Comparison of ENCODE assay signal across 9 mouse cellular contexts in the genomic region with DNA sequence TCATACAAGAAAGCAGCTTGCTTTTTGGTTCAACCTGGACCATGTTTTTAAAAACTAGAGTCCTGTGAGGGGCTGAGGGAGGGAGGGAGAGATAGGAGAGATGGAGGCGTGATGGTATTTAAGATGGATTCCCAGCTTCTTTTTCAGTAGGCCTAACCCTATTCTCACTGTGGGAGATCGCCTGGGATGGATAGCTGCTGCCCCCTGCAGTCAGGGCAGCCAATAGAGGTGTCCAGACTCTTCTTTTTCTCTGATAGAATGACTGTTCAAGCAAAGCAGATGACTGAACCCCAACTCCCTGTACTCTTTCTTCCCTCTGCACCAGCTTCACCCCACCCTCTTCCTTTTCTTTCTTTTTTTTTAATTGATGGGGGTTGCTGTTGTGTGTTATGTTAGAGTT. TPM values are rescaled to one million over a fixed set of nuclear protein-coding genes. Genes with fewer than 3 reads are reported as not detected.
DNase-seq lines count a peak whose midpoint lies in the region; ATAC-seq and TF ChIP-seq lines count a peak whose summit lies in the region.
"Had no signal": no experiment of that assay in that cellular context is flagged by ENCODE, and none has a peak within 500 bp of the region (broad histone marks: within the 10 kb centered on the region; RNA-seq: fewer than 3 reads in every experiment).

No protein-coding gene starts in this region.

- no peak overlapping the region for H3K9ac ChIP-seq in intestine, postnatal 0 days (ENCODE audit: low read depth, low read length)
- no peak overlapping the region for H3K9ac ChIP-seq in intestine, embryonic 15.5 days

- peak; percentile 55 for TF ChIP-seq CTCF in intestine, postnatal 0 days (IDR thresholded peaks at IDR 0.05; ENCODE audit: low read depth)

- H3K9me3 ChIP-seq in intestine, postnatal 0 days (ENCODE audit: control insufficient read depth), result no peaks in the 10 kb centered on the region
- no peaks in the 10 kb centered on the region for H3K9me3 ChIP-seq in intestine, embryonic 15.5 days

- 0 out of 2 replicates have a peak, but pooled peaks cover 3% of the 10 kb centered on the region for H3K27me3 ChIP-seq in intestine, postnatal 0 days (replicated peaks; ENCODE audit: control insufficient read depth, insufficient read depth, low read length)
- H3K27me3 ChIP-seq in intestine, embryonic 15.5 days (replicated peaks), result peaks cover 14% of the 10 kb centered on the region

- H3K27ac ChIP-seq in intestine, postnatal 0 days (ENCODE audit: low read depth, low read length), result no peak overlapping the region
- H3K27ac ChIP-seq in intestine, embryonic 15.5 days, result no peak overlapping the region

- H3K36me3 ChIP-seq in intestine, postnatal 0 days (ENCODE audit: control insufficient read depth, insufficient read depth), result no peaks in the 10 kb centered on the region
- H3K36me3 ChIP-seq in intestine, embryonic 15.5 days, result no peaks in the 10 kb centered on the region

- peak; percentile 21 for DNase-seq in CD4-positive, CD25-positive, alpha-beta regulatory T cell, adult 2 months (ENCODE audit: low read depth, low spot score)
- DNase-seq in thymus, postnatal 4 days, result peak; percentile 32
- DNase-seq in thymus, postnatal 10 days (ENCODE audit: low spot score in 2 of 2), result no peak
- DNase-seq in urinary bladder, postnatal 14 days (ENCODE audit: low spot score), result no peak

- H3K4me3 ChIP-seq in intestine, postnatal 0 days (ENCODE audit: low read depth, low read length), result no peak overlapping the region
- no peak overlapping the region for H3K4me3 ChIP-seq in intestine, embryonic 15.5 days (replicated peaks)

- no peak overlapping the region for H3K4me2 ChIP-seq in intestine, postnatal 0 days (replicated peaks; ENCODE audit: low read depth)
- H3K4me2 ChIP-seq in intestine, embryonic 15.5 days (replicated peaks), result no peak overlapping the region

- H3K4me1 ChIP-seq in intestine, postnatal 0 days (replicated peaks; ENCODE audit: control insufficient read depth, insufficient read depth, low read length), result no peaks in the 10 kb centered on the region
- H3K4me1 ChIP-seq in intestine, embryonic 15.5 days (replicated peaks), result no peaks in the 10 kb centered on the region

- 51% methylated on average over 2 of the region's 2 CpGs for WGBS in intestine, postnatal 0 days
- WGBS in intestine, embryonic 15.5 days, result 39% methylated on average over 2 of the region's 2 CpGs

- no peak for ATAC-seq in CD4-positive, CD25-positive, alpha-beta regulatory T cell, adult 4 months
- ATAC-seq in intestine, postnatal 0 days, result no peak
- no peak for ATAC-seq in intestine, embryonic 15.5 days
- no peak for ATAC-seq in granulocyte monocyte progenitor cell, adult 5-6 weeks (replicated peaks; ENCODE audit: poor library complexity, severe bottlenecking)

RNA-seq across cellular contexts. Expression of gene Irx5, which starts 23.1 kb away (rescaled TPM):
- not detected for polyA plus RNA-seq in CD4-positive, CD25-positive, alpha-beta regulatory T cell, adult 4 months (2017; shearing (Covaris generic))
- 0.14 and 0.50 TPM in 2 replicates for polyA plus RNA-seq in intestine, postnatal 0 days (2015; fragmentation: Nextera tagmentation; extraction: Ambion mirVana)
- polyA plus RNA-seq in intestine, embryonic 15.5 days (2015; fragmentation: Nextera tagmentation; extraction: Ambion mirVana), result 0.11 and 0.13 TPM in 2 replicates
- not detected in 2 replicates for total RNA-seq in granulocyte monocyte progenitor cell, adult 5-6 weeks (2014; fragmentation: Nextera tagmentation)
- total RNA-seq in granulocyte monocyte progenitor cell, adult 5-6 weeks (2017), result not detected in 2 replicates
- total RNA-seq: megakaryocyte-erythroid progenitor cell, adult 5-6 weeks had no signal

Comparison
In these comparisons a context has a peak if more than half of its experiments do, and no peak if none do; other contexts are left out.
1. DNase-seq: peak in CD4-positive, CD25-positive, alpha-beta regulatory T cell, adult 2 months (single experiment) and thymus, postnatal 4 days (single experiment); none in thymus, postnatal 10 days (0 of 2) and urinary bladder, postnatal 14 days (single experiment).